Mouse (Mus musculus) brown adipose tissue, adult 24 weeks (tissue): Measurements from ENCODE around the gene Ulk2. TPM values are rescaled to one million over a fixed set of nuclear protein-coding genes. Genes with fewer than 3 reads are reported as not detected.
"Not testable (repeated sequence)": the region's sequence is repeated elsewhere in the genome, so short reads cannot be mapped to it uniquely, and the experiment has no call there.

Source experiments
- H3K27ac ChIP-seq: fragments of 200-500 bp; replicated peaks from 2 replicates; pipeline ENCODE4 v1.5.1; 2012; ENCODE audit warnings: low read depth, mild to moderate bottlenecking, low read length
- H3K4me1 ChIP-seq: fragments of 200-500 bp; 2 replicates; pipeline ENCODE4 v1.6.1; 2012; ENCODE audit warnings: low read length, mixed read lengths; ENCODE audit not compliant: control insufficient read depth, insufficient read depth, insufficient read length
- H3K4me3 ChIP-seq: fragments of 200-500 bp; 2 replicates; pipeline ENCODE4 v1.5.1; 2012; ENCODE audit warnings: low read depth, mild to moderate bottlenecking, low read length, moderate library complexity; ENCODE audit not compliant: insufficient read depth
- polyA plus RNA-seq: library from polyadenylated mRNA; stranded (reverse); fragments of >200 nt; gene quantifications from 2 replicates; pipeline ENCODE4 v1.2.4, GENCODE M21; 2012; ENCODE audit not compliant: missing spikeins, insufficient read depth, insufficient read length

The Ulk2 gene
- polyA plus RNA-seq: 15.5 and 21.6 TPM in 2 replicates

GRCm38 (mm10) chr11:61854988-61855411 is at the start of gene Ulk2:
Ulk2 (minus strand) TSS chr11:61855073.
- Histone ChIP-seq H3K4me1 (no peaks in the 10 kb centered on the region; the same call in 1 of the 2 replicates), H3K4me3 (peak within 1 kb of the TSS; percentile 86), H3K27ac (peak within 1 kb of the TSS; percentile 87)

DNA sequence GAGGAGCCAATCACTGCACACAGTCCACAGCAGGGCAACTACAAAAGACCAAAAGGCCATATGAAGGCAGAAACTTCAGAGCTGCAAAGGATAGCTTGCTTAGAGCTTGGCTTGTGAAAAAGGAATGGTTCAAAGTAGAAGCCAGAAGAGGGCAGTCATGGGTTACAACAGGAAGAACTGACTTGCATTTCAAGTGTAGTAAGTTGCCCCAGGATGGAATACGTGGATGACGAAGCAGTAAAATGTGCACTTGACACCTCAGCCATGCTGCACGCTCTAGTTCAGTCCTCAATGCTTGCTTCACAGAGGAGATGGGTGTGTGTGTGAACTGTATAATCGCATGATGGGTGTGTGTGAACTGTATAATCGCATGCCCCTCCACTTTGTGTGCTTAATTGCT is 27.3 kb upstream of the Ulk2 start:
- Histone ChIP-seq H3K4me3 (no peak overlapping the region), H3K27ac (no peak overlapping the region), H3K4me1 (no peaks in the 10 kb centered on the region)

DNA sequence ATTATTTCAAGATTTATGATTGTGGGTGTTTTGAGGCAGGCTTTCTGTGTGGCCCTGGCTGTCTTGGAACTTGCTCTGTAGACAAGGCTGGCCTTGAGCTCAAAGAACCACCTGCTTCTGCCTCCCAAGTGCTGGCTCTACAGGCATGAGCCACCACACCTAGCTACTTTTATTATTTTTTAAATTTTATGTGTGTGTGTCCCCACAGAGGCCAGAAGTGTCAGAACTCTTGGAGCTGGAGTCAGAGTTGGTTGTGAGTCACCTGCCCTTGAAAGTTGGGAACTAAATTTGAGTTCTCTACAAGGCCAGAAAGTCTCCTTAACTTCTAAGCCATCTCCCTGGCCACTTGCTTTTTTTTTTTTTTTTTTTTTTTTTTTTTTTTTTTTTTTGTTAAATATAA is 25.0 kb upstream of the Ulk2 start:
- Histone ChIP-seq H3K4me3 (no peak overlapping the region), H3K27ac (no peak overlapping the region), H3K4me1 (no peaks in the 10 kb centered on the region)

- Histone ChIP-seq H3K27ac (no peak overlapping the region), H3K4me1 (no peaks in the 10 kb centered on the region), H3K4me3 (no peak overlapping the region)
Measured at GRCm38 (mm10) chr11:61871881-61872280, 17.0 kb upstream of the Ulk2 start.

DNA sequence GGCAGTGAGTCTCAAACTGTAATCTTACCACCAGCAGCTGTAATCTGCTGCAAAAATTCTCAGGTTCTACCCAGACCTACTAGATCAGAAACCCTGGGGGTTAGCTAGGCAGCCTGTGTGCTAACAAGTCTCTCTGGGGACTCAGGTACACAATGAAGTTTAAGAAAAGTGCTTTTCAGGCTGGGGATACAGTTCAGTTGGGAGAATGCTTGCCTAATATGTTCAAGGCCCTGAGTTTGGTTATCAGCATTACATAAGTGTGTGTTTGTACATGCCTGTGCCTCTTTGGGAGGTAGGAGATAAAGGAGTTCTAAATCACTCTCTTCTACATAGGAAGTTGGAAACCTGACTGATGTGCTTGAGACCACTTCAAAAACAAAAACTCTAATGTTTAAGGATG is 12.0 kb upstream of the Ulk2 start:
- H3K4me1 ChIP-seq: no peaks in the 10 kb centered on the region
- H3K4me3 ChIP-seq: no peak overlapping the region
- H3K27ac ChIP-seq: no peak overlapping the region

DNA sequence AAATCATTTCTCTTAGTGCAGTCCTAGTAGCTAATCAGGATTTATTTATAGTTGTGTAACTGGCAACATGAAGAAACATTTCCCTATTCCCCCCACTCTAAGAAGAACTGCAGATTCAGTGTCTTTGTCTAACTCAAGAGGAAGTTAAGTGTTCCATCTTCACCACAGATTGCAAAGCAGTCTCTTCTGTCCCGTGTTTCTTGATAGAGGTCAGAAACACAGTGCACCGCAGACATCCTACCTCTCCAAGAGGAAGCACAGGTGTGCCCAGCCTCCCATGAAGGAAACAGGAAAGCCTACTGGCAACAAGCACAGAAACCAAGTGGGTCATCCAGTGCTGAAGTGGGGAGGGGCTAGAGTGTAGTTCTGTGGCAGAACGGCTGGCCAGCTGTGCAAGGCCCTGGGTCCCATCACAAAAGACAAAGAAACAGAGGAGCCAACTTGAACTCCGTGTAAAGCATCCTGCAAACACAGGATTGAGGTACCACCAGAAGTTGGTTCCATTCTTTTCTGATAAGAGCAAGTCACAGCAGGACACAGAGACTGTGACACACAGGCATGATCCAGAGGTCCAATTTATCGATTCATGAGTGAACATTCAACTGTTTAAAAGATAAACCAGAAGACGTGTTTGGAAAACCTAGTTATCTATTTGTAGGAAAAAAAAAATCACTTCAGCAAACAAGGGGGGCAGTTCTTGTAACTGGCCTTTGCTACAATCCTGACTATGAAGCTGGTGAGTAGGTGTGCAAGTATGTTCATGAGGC is 7.1 kb upstream of the Ulk2 start:
- Histone ChIP-seq H3K27ac (0 out of 2 replicates have a peak overlapping the region, but pooled peaks have one; percentile 19), H3K4me1 (no peaks in the 10 kb centered on the region), H3K4me3 (no peak overlapping the region)

DNA sequence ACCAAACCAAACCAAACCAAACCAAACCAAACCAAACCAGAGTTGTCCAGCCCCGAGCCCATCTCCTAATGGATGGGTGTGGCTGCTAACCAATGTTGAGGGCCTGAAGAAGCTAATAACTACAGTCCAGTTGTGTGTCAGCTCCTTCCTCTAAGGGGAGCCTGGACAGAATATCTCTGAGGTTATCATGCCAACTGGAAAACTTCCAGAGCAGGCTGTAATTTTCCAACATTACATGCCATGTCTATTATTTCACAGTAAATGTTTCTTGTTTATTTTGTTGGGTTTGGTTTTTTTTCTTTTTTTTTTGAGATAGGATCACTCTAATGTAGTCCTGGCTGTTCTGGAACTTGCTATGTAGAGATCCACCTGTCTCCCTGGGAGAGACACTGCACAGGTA is 4.4 kb upstream of the Ulk2 start:
- H3K27ac ChIP-seq: no peak overlapping the region
- H3K4me3 ChIP-seq: no peak overlapping the region
- no peaks in the 10 kb centered on the region for H3K4me1 ChIP-seq

DNA sequence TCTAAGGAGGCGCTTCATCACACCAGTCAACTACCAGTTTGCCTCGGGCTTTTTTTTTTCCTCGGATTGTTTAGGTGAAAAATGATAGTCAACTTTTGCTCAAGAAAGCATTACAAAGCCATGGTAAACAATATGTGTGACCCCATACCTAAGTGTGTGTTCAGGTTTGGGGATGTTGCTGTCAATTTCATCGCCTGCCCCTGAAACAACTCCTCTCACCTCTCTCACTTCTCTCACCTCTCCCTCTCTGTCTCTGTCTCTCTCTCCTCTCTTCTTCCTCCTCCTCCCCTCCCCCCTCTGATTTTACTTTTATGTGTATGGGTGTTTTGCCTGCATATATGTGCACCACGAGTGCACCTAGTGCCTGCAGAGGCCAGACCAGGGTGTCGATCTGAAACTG is 666 bp upstream of the Ulk2 start:
- no peaks in the 10 kb centered on the region; the same call in 1 of the 2 replicates for H3K4me1 ChIP-seq
- H3K27ac ChIP-seq: 0 out of 2 replicates have a peak overlapping the region, but pooled peaks have one; percentile 3
- peak overlapping the region; percentile 86 for H3K4me3 ChIP-seq

DNA sequence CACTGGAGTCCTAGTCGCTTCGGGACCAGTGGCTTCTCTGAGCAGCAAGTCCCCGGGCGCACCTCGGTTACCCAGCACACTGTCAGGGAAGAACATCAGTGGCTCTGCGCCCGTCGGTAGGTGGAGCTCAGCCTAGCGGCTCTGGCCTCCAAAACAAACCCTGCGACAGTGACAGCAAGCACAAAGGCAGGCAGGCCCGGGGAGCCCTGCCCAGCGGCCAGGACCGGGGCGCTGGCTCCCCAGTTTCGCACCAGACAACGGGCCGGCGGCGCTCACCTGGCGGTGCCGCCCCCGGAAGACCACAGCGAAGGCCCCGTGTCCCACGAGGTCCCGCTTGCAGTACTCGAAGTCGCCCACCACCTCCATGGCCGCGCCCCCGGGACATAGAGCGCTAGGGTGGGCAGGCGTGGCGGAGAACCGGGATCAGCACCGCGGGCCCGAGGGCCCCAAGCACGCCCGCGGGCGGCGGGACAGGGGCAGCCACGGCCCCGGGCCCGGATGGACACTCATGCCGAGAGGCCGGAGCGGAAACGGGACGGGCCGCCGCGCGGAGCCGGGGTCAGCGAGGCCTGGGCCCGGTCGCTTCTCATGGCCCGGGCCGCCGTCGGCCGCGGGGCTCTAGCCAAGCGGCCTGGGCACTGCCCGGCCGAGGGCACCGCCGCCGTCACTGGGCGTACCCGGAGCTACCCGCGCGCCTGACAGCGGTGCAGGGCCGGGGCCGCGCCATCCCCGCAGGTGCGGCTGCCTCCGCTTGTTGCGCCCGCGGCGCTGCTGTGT is 474 bp downstream of the Ulk2 start:
- peak overlapping the region; percentile 86 for H3K4me3 ChIP-seq
- H3K4me1 ChIP-seq: no peaks in the 10 kb centered on the region; the same call in 1 of the 2 replicates
- peak overlapping the region; percentile 64 for H3K27ac ChIP-seq

DNA sequence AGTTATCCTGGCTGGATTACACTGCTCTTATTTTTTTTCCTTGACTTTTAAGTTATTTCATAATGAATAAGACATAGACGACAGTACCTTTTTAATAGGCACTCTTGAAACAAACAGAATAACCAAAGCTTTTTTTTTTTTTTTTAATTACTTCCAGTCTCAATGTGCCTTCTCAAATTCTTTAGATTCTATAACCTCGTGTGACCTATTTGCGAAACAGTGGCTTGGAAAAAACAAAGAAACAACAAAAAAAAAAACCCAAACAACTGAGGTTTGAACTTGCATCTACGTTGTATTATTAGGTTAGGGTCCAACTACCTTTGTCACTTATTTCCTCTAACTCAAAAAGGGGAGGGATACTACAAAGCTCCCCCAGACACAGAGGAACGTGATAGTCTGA is 1.2 kb downstream of the Ulk2 start:
- no peaks in the 10 kb centered on the region; the same call in 1 of the 2 replicates for H3K4me1 ChIP-seq
- H3K27ac ChIP-seq: no peak overlapping the region; the same call in 1 of the 2 replicates
- peak overlapping the region; percentile 86 for H3K4me3 ChIP-seq

- Histone ChIP-seq H3K4me1 (no peaks in the 10 kb centered on the region; the same call in 1 of the 2 replicates), H3K4me3 (peak overlapping the region; percentile 5; the same call in 1 of the 2 replicates), H3K27ac (no peak overlapping the region)
Measured at GRCm38 (mm10) chr11:61852916-61853315, 2.0 kb downstream of the Ulk2 start.

DNA sequence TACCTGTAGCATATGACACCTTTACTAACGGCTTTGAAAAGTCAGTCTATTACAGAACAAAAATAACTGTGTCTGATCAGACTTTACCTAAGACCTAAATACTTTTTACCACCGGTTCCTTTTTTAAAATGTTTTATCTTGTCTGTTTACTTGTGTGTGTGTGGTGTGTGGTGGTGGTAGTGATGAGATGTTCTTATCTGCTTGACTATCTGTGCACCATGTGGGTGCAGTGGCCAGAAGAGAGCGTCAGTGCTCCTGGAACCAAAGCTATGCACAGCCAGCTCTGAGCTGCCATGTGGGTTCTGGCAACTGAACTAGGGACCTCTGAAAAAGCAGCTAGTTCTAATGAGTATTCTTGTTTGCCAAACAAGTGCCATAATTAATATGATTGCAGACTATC is 3.7 kb downstream of the Ulk2 start:
- Histone ChIP-seq H3K4me3 (no peak overlapping the region), H3K27ac (no peak overlapping the region), H3K4me1 (no peaks in the 10 kb centered on the region; the same call in 1 of the 2 replicates)

- H3K27ac ChIP-seq: not testable (repeated sequence)
Measured at GRCm38 (mm10) chr11:61840663-61841062, 14.2 kb downstream of the Ulk2 start.

DNA sequence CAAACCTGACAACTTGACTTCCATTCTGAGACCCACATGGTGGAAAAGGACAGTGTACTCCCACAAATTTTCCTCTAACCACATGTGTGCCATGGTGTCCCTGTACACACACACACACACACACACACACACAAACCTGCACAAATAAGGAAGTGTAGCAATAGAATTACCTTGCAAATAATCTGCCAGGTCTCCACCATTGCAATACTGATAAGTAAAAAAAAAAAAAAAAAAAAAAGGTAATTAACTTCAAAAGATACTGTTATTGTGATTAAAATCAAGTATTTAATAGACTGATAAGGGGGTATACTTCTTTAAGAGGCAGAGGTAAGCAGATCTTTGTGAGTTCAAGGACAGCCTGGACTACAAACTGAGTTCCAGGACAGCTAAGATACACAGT is 14.9 kb downstream of the Ulk2 start:
- H3K4me1 ChIP-seq: no peaks in the 10 kb centered on the region
- H3K27ac ChIP-seq: no peak overlapping the region
- H3K4me3 ChIP-seq: no peak overlapping the region

More at GRCm38 (mm10) chr11:61840663-61841062, 14.2 kb downstream of the Ulk2 start:
- H3K4me1 ChIP-seq, H3K4me3 ChIP-seq: not testable (repeated sequence)

DNA sequence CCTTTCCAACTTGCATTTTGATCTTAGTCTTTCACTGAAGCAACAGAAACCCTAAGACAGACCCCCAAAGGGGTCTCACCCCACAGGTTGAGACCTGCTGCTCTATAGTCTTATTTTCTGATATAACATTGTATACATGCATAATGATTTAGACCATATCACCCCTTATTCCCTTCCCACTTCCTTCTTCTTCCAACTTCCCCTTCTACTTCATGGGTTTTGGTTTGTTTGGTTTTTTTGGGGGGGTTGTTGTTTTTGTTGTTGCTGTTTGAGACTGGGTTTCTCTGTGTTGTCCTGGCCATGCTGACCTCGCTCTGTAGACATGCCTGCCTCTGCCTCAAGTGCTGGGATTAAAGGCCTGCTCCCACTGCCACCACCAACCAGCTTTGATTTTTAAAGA is 15.7 kb downstream of the Ulk2 start:
- Histone ChIP-seq H3K4me1 (no peaks in the 10 kb centered on the region), H3K4me3 (no peak overlapping the region), H3K27ac (no peak overlapping the region)
